Mouse (Mus musculus): ENCODE data around the gene Rassf5.

DNA sequence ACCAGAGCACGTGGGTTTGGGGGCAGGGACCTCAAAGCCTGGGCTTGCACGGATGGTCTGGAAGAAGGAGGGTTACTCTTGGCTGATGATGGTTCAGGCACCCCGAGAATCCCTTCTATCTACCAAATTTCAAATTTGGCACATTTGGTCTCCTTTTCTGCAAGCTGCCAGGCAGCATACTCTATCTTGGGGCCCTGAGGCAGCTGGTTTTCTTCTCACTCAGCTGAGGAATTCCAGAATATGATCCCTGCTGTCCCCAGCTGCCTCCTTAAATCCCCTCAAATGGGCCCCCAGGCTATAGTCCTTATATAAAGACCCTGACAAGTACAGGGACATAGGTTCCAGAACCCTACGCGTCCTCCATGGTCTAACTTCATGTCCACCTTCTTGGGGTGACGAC is 31.7 kb downstream of the Rassf5 start:
- no peak for TF ChIP-seq POLR2A (IDR thresholded peaks at IDR 0.05; ENCODE audit: insufficient read depth, low read depth, low read length)
- TF ChIP-seq CTCF (IDR thresholded peaks at IDR 0.05; ENCODE audit: insufficient read depth, low read depth, low read length) = no peak
